Mouse (Mus musculus) cerebellum, adult 2 months (tissue): ENCODE data around the gene Cdhr3.

Experiments
- CTCF ChIP-seq: fragments of 200-500 bp; IDR thresholded peaks from 2 replicates; pipeline ENCODE4 v1.5.1; 2011; ENCODE audit warnings: low read depth, mild to moderate bottlenecking, control low read depth, low read length, moderate library complexity, borderline replicate concordance; ENCODE audit not compliant: insufficient read depth
- POLR2A ChIP-seq: fragments of 200-500 bp; IDR thresholded peaks from 2 replicates; pipeline ENCODE4 v1.6.1; 2011; ENCODE audit warnings: low read length, control low read depth, borderline replicate concordance; ENCODE audit not compliant: insufficient read depth

- TF ChIP-seq CTCF (no peak), POLR2A (no peak)
Observed at GRCm38 (mm10) chr12:33092775-33093174, at the start of gene Cdhr3.
